Mouse (Mus musculus) heart, embryonic 10.5 days (tissue): Measurements from ENCODE around the gene Clcnkb. TPM values are rescaled to one million over a fixed set of nuclear protein-coding genes. Genes with fewer than 3 reads are reported as not detected.
A peak's percentile ranks its signal among the peaks of the same experiment; 100 is the strongest.

Experiments used
- DNase-seq: peaks from one replicate; pipeline ENCODE4 v3.0.0-alpha.2; 2017; ENCODE audit warnings: low spot score
- H3K27ac ChIP-seq: fragments of 300-500 bp; sonication (generic); 2 replicates; pipeline ENCODE4 v1.5.1; 2016; ENCODE audit warnings: mild to moderate bottlenecking
- H3K27me3 ChIP-seq: fragments of 300-500 bp; sonication (generic); 2 replicates; pipeline ENCODE4 v1.6.1; 2016; ENCODE audit warnings: mild to moderate bottlenecking; ENCODE audit not compliant: poor library complexity, insufficient read depth, severe bottlenecking
- H3K36me3 ChIP-seq: fragments of 300-500 bp; sonication (generic); 2 replicates; pipeline ENCODE4 v1.6.1; 2016; ENCODE audit warnings: mild to moderate bottlenecking, moderate library complexity
- H3K4me1 ChIP-seq: fragments of 300-500 bp; sonication (generic); 2 replicates; pipeline ENCODE4 v1.6.1; 2016; ENCODE audit warnings: mild to moderate bottlenecking
- H3K4me3 ChIP-seq: fragments of 300-500 bp; sonication (generic); 2 replicates; pipeline ENCODE4 v1.5.1; 2016; ENCODE audit warnings: mild to moderate bottlenecking, moderate library complexity
- H3K9me3 ChIP-seq: fragments of 300-500 bp; sonication (generic); 2 replicates; pipeline ENCODE4 v1.6.1; 2016; ENCODE audit warnings: mild to moderate bottlenecking, moderate library complexity
- WGBS: fragments of 180-500 bp; shearing (Covaris S2); methylation state at CpG from one replicate; pipeline ENCODE4 v1.1.7; 2016; 5-methylcytosine and 5-hydroxymethylcytosine counted together
- polyA plus RNA-seq: library from polyadenylated mRNA; unstranded; fragments of >200 nt; fragmentation: Nextera tagmentation; extraction: Ambion mirVana; gene quantifications from 2 replicates; pipeline ENCODE4 v1.2.1, GENCODE M21; 2016

Clcnkb gene
- polyA plus RNA-seq, 1 experiment from 2014 or later: 0.93 TPM

DNA sequence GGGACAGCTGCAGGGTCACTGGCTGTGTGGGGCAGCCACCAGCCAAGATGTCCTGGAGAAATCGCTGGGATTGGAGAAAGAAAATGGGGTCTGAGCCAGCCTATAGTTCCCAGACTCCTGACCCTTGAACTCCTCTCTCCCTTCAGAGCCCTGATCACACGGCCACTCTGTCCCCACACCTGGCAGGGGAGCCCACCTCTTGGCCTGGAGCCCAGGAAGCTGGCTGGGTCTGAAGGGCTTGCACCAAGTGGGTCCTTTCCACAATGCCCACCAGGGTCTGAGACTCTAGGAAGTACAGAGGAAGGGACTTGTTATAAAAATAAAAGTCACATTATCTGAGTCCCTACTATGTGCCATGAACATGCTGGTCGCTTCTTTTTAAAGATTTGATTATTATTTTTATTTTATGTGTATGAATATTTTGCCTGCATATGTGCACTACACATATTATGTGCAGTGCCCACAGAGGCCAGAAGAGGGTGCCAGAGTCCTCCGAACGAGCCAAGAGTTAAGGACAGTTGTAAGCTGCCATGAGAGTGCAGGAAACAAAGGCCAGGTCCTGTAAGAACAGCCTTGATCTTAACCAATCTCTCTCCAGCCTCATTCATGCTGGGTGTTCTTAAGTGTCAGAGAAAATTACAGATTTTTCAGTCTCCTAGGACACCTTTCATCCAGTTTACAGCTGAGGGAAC is 28.6 kb downstream of the Clcnkb start:
- Histone ChIP-seq H3K9me3 (no peaks in the 10 kb centered on the region), H3K4me3 (no peak overlapping the region), H3K36me3 (no peaks in the 10 kb centered on the region), H3K4me1 (peaks cover 40% of the 10 kb centered on the region), H3K27me3 (peaks cover 44% of the 10 kb centered on the region), H3K27ac (no peak overlapping the region)
- WGBS: 19% methylated on average over 5 of the region's 5 CpGs
- peak; percentile 73 for DNase-seq

DNA sequence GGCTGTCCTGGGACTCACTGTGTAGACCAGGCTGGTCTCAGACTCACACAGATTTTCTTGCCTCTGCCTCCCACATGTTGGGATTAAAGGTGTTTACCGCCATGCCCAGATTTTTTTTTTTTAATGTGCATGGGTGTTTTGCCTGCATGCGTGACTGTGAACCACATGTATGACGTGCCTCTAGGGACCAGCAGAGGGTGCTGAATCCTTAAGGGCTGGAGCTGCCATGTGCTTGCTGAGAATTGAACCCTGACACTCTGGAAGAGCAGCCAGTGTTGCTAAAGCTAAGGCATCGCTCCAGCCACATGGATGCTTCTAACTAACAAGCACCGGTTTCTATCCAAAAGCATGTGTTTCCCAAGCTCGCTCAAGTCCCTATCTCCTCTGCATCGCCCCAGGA is 29.7 kb downstream of the Clcnkb start:
- Histone ChIP-seq H3K9me3 (no peaks in the 10 kb centered on the region), H3K36me3 (no peaks in the 10 kb centered on the region), H3K4me1 (peaks cover 44% of the 10 kb centered on the region), H3K4me3 (no peak overlapping the region), H3K27ac (no peak overlapping the region), H3K27me3 (peaks cover 48% of the 10 kb centered on the region)
- no peak for DNase-seq
- WGBS: 74% methylated on average over 7 of the region's 7 CpGs

DNA sequence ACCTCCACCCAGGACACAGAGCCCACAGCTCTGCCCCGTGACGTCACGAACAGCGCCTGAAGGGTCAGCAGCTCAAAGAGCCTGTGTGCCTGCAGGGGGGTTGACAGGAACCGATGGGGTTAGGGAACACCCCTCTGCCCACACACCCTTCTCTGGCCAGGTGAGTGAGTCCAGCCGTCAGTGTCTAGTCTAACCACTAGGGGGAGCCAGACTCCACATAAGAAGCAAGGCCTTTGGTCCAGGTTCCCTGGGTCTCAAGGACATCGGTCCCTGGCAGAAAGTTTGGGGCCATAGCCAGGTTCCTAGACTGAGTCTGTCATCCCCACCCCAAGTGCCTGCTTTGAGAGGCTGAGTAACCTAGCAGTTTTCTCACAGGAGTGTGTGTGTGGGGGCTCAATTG is 30.5 kb downstream of the Clcnkb start:
- no peaks in the 10 kb centered on the region for H3K9me3 ChIP-seq
- 1% methylated on average over 7 of the region's 7 CpGs for WGBS
- no peak for DNase-seq
- H3K4me3 ChIP-seq: no peak overlapping the region
- no peak overlapping the region for H3K27ac ChIP-seq
- no peaks in the 10 kb centered on the region for H3K36me3 ChIP-seq
- H3K4me1 ChIP-seq: peaks cover 44% of the 10 kb centered on the region
- H3K27me3 ChIP-seq: peaks cover 57% of the 10 kb centered on the region

DNA sequence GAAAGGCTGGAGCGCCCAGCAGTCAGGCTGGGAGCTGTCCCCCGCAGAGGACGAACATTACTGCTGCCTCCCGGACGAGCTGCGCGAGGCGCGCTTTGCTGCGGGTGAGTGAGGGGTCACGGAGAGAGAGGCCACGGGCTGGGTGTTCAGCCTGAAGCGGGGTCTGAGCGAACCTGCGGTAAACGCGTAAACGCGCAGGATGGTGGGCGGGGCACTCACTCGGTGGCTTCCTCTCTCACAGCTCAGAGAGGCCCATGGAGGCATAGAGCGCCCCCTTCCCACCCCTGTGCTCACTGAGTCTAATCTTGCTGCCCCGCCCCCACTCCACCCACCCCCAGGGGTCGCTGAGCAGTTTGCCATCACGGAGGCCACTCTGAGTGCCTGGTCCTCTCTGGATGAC is 33.4 kb downstream of the Clcnkb start:
- 1% methylated on average over 25 of the region's 25 CpGs for WGBS
- H3K36me3 ChIP-seq: no peaks in the 10 kb centered on the region
- peaks cover 33% of the 10 kb centered on the region for H3K4me1 ChIP-seq
- H3K9me3 ChIP-seq: no peaks in the 10 kb centered on the region
- H3K27ac ChIP-seq: peak overlapping the region; percentile 52; the same call in 1 of the 2 replicates
- no peak for DNase-seq
- peaks cover 58% of the 10 kb centered on the region for H3K27me3 ChIP-seq
- peak overlapping the region; percentile 62 for H3K4me3 ChIP-seq

DNA sequence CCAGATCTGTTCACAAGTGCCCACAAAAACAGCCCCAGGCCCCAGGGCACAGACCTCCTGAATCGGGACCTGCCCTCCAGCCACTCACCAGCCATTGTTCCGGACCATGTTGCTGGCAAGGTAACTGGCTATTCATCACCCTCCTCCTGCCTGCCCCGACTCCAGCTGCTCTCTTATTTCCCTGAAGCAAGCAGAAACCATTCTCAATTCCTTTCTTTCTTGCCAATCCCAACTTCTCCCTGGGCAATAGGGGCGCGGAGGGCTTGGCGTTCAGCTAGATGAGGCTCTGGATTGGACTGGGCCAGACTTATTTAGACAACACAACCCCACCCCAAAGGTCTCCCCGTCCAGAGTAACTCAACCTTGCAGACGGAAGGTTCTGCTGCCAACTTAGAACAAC is 36.1 kb downstream of the Clcnkb start:
- H3K27ac ChIP-seq: no peak overlapping the region
- peaks cover 27% of the 10 kb centered on the region for H3K4me1 ChIP-seq
- H3K27me3 ChIP-seq: peaks cover 53% of the 10 kb centered on the region
- WGBS: 70% methylated on average over 8 of the region's 8 CpGs
- no peaks in the 10 kb centered on the region for H3K9me3 ChIP-seq
- DNase-seq: no peak
- H3K36me3 ChIP-seq: no peaks in the 10 kb centered on the region
- no peak overlapping the region for H3K4me3 ChIP-seq

DNA sequence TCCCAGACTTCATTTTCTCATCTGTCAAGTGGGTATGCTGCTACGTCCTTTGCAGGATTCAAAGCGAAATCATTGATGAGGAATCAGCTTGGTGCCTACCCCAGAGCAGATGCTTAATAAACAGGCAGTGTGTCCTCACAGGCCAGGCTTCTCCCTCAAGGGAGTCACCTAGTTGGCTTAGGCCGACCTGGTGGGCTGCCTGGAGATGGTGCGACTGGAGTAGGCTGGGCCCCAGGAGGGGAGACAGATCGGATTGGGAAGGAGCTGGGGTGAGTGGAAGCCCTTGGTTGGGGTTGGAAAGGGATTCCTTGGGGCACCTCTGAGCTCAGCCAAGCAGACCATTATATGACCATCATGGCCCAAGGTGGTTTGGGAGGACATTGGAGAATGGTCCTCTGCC is 43.4 kb downstream of the Clcnkb start:
- DNase-seq: no peak
- Histone ChIP-seq H3K36me3 (no peaks in the 10 kb centered on the region), H3K9me3 (no peaks in the 10 kb centered on the region), H3K27ac (no peak overlapping the region), H3K4me3 (no peak overlapping the region), H3K4me1 (peaks cover 18% of the 10 kb centered on the region), H3K27me3 (peaks cover 55% of the 10 kb centered on the region)
- WGBS: 89% methylated on average over 5 of the region's 5 CpGs

DNA sequence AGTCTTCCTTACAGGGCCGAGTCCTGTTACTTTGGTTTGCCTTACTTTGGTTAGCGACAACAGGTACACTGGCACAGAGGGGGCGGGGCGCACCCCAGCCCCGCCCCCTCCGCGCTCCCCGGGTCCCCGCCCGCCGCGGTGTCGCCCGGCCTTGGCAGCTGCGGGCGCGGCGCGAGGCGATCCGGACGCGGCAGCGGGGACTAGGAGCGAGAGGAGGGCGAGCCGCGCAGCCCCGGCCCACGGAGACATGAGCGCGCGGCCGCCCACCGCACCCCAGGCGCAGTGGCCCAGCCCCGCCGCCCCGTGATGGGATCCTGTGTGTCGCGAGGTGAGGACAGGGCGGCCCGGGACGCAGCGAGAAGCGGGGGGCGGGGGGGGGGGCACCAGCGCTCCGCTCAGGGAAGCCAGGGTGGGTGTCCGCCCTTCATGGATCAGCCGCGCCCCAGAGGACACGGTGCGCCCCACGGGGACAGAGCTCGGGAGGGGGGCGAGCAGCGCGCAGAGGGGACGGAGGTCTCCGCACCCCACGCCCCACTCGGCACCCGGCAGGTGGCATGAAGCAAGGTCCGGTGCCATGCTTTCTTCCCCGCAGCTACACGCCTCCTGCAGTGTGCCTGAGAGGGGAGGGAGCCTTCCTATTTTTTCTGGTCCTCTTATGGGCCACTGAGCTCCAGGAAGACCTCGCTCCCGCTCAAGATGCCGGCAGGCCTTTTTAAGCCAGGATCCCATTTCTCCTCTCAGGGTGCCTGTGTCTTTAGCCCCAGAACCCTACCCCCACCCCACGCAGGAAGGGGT is 47.6 kb downstream of the Clcnkb start, which contains the start of gene Fam131c:
Gene Fam131c (plus strand): TSS at position 224 of the 795 bp plus-strand sequence.
- no peak for DNase-seq
- Histone ChIP-seq H3K36me3 (no peaks in the 10 kb centered on the region), H3K9me3 (no peaks in the 10 kb centered on the region), H3K27me3 (peaks cover 96% of the 10 kb centered on the region), H3K4me1 (peaks cover 20% of the 10 kb centered on the region), H3K27ac (peak within 1 kb of the TSS; percentile 79), H3K4me3 (peak within 1 kb of the TSS; percentile 75)
- 1% methylated on average over 66 of the region's 71 CpGs for WGBS

DNA sequence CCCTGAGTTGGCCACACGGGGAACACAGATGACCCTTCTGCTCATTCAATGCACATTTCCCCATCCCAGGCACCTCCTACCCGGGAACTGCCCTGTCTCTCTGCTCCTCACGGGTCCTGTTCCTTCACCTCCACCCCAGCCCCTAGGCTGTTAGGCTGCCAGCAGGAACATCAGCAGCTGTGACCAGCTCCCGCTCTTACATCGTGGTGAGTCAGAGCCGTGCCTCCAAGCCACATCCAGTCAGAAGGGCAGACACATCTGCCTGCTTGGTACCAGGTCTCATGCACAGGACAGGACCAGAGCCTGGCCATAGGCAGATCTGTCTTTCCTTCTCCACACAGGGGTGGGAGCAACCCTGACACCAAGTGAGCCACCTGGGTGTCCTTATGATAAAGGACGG is 49.9 kb downstream of the Clcnkb start:
- H3K27ac ChIP-seq: 0 out of 2 replicates have a peak overlapping the region, but pooled peaks have one; percentile 26
- 43% methylated on average over 7 of the region's 7 CpGs for WGBS
- no peaks in the 10 kb centered on the region for H3K9me3 ChIP-seq
- H3K4me3 ChIP-seq: no peak overlapping the region
- H3K36me3 ChIP-seq: no peaks in the 10 kb centered on the region
- H3K4me1 ChIP-seq: peaks cover 33% of the 10 kb centered on the region
- peaks cover 91% of the 10 kb centered on the region for H3K27me3 ChIP-seq
- no peak for DNase-seq

DNA sequence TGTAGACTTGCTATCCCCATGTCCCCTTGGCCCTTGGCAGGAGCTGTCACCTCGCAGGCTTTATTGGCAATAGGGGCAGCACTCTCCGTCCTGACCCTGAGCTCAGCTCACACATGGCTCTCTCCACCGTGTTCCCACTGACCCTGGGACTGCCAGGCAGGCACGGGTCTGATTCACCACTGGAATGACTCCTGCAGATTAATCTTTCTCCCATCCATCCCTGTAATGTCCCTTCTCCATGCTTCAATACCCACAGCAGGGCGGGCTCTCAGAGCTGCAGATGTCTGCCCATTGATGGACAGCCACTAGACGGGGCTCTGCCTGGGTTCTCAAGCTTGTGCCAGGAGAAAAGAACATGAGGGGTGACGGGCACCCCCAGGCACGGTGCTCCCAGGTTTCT is 50.7 kb downstream of the Clcnkb start:
- H3K36me3 ChIP-seq: no peaks in the 10 kb centered on the region
- 61% methylated on average over 8 of the region's 8 CpGs for WGBS
- H3K27me3 ChIP-seq: peaks cover 89% of the 10 kb centered on the region
- peaks cover 38% of the 10 kb centered on the region for H3K4me1 ChIP-seq
- no peak overlapping the region for H3K27ac ChIP-seq
- DNase-seq: no peak
- no peaks in the 10 kb centered on the region for H3K9me3 ChIP-seq
- no peak overlapping the region for H3K4me3 ChIP-seq

DNA sequence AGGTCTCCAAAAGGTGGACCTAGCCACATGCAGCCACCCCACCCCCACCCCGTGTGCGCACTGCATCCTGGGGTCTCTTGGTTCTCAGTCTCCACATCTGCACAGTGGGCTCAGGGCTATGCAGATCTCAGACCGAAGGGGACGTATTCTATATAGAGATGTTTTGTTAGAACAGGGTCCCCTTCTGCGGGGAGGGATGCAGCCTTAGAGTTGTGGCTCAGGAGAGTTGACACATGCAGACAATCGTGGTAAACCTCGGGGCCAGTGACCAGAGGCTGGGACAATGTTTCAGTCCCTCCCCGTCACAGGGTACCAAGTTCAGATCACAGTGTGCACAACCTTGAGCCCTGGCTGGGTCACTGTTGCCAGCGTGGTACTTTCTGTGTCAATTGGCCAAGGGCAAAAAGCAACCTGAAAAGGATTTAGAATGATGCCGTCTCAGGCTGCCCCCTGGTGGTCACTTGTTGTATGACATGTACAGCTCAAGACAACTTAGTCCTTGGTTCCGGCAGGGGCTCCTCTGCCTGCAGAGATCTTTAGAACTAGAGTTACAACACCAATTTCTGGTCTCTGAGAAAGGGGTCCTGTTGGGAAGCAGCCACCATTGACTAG is 52.8 kb downstream of the Clcnkb start:
- Histone ChIP-seq H3K27ac (peak overlapping the region; percentile 67; the same call in 1 of the 2 replicates), H3K9me3 (no peaks in the 10 kb centered on the region), H3K4me1 (peaks cover 38% of the 10 kb centered on the region), H3K36me3 (no peaks in the 10 kb centered on the region), H3K27me3 (peaks cover 69% of the 10 kb centered on the region), H3K4me3 (no peak overlapping the region)
- 22% methylated on average over 11 of the region's 11 CpGs for WGBS
- DNase-seq: peak; percentile 90

DNA sequence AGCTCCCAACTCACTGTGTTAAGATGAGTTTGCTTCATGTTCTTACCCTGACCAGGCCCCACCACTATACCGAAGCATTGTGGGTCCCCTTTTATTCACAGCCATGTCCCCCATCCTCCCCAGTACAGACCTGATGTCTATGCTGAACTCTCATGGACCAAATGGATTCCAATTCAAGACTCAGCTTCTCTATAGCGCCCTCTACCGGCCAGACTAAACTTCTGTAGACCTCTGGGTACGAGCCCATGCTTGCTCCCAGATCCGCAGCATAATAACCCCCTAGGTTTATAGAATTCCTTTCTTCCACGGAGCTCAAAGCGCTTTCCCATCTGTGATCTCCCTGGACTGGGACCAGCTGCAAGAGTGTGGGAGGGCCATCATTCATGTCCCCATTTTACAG is 55.0 kb downstream of the Clcnkb start:
- Histone ChIP-seq H3K36me3 (0 out of 2 replicates have a peak, but pooled peaks cover 2% of the 10 kb centered on the region), H3K4me3 (no peak overlapping the region), H3K27me3 (peaks cover 47% of the 10 kb centered on the region), H3K27ac (no peak overlapping the region), H3K9me3 (no peaks in the 10 kb centered on the region), H3K4me1 (peaks cover 30% of the 10 kb centered on the region)
- DNase-seq: no peak
- 33% methylated on average over 7 of the region's 7 CpGs for WGBS

DNA sequence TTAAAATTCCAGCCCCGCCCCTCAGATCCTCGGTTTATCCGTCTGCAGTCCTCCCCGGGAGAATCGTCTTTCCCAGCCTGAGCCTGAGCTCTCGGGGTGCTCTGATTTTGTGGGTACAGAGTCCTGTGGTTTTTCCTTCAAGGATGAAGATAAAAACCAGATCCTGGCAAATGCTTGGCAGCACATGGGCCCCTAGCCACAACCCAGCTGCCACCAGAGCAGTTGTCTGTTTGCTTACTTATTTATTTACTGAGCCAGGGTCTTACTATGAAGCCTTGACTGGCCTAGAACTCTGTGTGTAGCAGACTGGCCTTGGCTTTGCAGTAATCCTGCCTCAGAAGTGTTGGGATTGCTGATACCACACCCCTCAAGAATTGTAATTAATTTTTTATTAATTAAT is 56.6 kb downstream of the Clcnkb start:
- no peak for DNase-seq
- Histone ChIP-seq H3K4me1 (peaks cover 30% of the 10 kb centered on the region), H3K27me3 (peaks cover 31% of the 10 kb centered on the region), H3K36me3 (0 out of 2 replicates have a peak, but pooled peaks cover 2% of the 10 kb centered on the region), H3K9me3 (no peaks in the 10 kb centered on the region), H3K27ac (no peak overlapping the region), H3K4me3 (no peak overlapping the region)
- 75% methylated on average over 6 of the region's 6 CpGs for WGBS

DNA sequence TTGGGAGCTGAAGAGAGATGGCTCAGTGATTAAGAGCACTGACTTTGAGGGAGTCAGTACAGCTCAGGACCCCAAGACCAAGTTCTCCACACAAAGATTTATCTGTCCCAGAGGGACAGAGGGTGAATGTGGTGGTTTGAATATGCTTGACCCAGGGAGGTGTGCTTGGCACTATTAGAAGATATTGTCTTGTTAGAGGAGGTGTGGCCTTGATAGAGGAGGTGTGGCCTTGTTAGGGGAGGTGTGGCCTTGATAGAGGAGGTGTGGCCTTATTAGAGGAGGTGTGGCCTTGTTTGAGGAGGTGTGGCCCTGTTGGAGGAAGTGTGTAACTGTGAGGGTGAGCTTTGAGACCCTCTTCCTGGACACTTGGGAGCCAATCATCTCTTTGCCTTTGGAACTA is 58.0 kb downstream of the Clcnkb start:
- Histone ChIP-seq H3K9me3 (no peaks in the 10 kb centered on the region), H3K36me3 (0 out of 2 replicates have a peak, but pooled peaks cover 2% of the 10 kb centered on the region), H3K4me1 (peaks cover 30% of the 10 kb centered on the region), H3K27me3 (peaks cover 20% of the 10 kb centered on the region), H3K4me3 (no peak overlapping the region), H3K27ac (no peak overlapping the region)
- DNase-seq: no peak
